Mouse (Mus musculus): Measurements from ENCODE around the gene Eif1ad.

DNA sequence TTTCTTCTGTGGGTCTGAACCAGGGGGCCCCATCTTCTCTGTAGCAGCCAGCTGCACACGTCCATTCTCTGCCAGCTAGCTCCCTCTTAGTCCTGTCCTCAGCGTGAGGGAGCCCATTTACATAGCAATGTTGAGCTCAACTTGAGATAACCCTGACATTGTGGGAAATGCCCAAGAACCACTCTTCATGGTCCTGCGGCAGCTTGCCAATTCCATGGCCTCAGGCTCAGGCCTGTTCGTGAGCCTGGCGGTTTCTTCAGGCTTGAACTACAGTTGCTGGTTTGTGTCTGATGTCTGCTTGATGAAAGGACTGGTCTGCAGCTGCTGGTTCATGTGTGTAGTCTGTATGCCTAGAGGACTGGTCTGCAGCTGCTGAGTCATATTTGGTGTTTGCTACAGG is 31.8 kb upstream of the Eif1ad start:
- TF ChIP-seq CTCF (IDR thresholded peaks at IDR 0.05; ENCODE audit: low read depth) (no peak), EP300 (IDR thresholded peaks at IDR 0.05; ENCODE audit: low read depth) (no peak)

Measured in heart, postnatal 0 days (tissue).